Mouse (Mus musculus) 3T3-L1 (cell line): ENCODE measurements around the gene Immp2l.
"Not testable (repeated sequence)": the region's sequence is repeated elsewhere in the genome, so short reads cannot be mapped to it uniquely, and the experiment has no call there.

Experiments used
- DNase-seq: peaks from one replicate; pipeline ENCODE4 v3.0.0-alpha.2; 2015; ENCODE audit warnings: low read depth, low spot score

Gene Immp2l

DNA sequence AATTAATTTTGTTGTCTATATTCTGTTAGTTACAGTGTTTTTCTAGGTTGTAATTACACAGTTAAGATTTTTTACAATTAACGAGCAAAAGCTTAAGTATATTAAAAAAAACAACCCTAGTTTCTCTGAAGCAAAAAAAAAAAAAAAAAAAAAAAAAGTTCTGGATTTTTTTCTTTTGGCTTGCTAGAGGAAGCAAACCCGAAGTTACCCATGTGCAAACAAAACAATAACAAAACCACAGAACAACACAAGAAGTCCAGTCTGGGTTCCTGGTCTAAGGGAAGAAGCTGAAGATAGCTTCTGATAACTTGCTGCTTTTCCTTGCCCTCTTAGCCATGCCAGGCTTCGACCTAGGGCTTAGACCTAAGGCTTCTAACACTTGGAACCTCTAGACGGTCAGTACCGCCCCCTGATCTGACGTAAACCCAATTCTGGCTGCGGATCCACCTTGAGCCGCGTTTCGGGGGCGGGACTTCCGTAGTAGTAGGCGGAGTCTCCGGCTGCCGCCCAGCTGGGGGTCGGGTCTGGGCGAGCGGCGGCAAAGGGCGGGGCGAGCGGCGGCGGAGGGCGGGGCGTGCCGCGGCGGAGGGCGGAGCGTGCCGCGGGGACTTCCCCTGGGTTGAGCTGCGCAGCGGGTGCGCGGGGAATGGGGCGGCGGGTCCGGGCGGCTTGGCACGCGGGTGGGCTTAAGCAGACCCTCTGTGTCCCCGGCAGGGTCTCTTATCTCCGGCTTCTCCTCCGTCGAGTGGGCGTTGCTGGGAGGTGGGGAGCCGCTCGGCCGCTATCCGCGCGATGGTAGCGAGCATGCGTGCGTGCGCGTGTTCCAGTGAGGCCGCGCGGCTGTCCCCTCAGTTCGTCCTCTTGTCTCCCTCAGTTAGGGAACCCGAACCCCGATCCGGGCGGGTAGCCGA, at the start of gene Immp2l:
Gene Immp2l, plus strand, starts transcription at position 580 of the 911 bp plus-strand sequence.
- DNase-seq, result peak; percentile 89

DNA sequence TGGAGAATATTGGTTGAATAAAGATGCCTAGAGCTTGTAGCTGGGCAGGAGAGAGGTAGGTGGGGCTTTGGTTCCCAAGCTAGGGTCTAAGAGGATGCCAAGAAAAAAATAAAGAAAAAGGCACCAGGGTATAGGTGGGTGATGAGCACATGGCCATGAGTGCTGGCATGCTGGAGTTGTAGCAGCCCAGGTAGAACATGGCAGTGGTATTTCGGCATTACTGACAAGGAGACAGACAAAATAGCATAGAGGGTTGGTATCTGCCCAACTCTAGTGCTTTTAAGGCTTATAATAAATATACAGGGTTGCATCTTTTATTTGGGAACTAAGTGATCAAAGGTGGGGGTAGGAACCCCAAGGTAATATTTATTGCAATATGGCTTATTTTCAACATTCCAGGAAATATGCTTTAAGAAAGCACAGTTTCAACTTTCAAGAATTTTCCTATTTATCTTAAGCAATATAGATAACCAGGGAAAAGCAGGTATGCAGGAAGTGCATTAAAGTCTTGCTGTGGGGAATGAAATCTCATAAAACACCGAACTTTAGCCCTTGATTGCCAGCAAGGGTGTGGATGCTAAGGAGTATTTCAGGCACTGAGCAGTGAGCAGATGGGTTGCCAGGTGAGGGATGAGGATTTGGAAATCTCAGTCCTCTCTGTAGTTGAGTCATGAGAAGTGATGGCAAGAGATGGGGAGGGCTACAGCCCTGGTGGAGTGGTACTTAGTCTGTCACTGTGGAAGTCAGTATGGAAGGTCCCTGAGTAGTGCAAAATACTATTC, 45.0 kb upstream of the Immp2l start:
- no peak for DNase-seq

DNA sequence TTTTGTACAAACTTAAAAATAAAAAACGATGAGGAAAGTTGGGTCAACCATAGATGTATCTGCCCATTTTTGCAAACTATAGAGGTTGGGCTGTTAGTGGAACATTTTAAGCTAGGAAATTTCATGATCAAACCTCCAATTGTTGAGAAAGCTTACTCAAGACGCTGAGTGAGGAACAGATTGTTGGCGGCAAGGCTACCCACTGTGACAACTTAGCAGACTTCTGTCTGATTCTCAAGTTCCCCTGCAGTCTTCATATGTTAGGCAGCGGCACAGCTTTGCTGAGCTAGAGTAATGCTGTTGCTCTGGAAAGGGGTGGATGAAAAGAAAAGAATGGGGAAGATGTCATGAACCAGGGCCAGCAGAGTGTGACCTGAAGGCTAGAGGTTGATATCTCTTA, 44.2 kb upstream of the Immp2l start:
- no peak for DNase-seq

DNA sequence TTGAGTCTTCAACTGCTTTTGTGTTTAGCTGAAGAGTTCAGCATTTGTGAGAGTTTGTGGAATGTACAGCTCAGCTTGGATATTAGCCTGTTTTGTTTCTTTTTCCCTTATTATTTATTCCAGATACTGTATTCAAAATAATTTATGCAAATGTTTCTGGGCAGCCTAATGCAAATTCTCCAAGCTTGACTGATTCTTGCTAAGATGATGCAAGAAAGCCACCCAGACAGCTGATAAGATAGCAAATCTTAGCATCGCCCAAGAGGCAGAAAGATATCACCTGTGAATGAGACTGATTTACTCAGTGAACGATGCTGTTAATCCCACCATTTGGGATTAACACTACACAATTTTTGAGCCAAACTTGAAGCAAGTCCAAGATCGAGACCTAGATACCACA, 43.7 kb upstream of the Immp2l start:
- DNase-seq, result no peak

DNA sequence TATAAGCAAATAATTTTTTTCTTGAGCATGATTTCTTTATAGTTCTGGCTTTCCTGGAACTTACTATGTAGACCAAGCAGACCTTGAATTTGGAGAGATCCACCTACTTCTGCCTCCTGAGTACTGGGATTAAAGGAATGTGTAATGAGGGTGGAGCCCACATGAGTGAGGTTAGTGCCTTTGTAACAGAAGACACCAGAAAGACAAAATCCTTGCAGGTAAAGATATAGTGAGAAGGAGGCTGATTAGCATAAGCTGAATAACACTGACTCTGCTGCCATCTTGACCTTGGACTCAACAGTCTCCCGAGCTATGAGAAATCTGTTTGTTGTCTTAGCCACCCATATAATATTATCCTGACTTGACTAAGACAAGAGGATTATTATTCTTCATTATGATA, 40.9 kb upstream of the Immp2l start:
- no peak for DNase-seq

DNA sequence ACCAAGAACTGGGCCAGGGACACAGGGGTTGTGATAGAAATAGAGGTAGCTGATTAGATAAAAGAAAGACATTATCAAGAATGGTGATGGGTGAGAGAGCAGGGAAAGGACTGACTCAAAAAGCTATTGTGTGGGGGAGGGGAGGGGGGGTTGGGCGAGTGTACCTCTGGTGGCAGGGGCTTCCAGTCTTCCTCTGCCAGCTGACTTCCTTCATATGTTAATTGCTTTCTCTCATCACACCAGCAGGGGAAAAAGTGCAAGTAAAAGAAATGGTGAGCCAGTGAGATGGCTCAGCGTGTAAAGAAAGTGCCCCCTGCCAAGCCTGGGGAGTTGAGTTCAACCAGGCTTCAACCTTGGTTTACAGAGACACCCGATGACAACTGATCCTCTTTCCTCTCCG, 39.2 kb upstream of the Immp2l start:
- DNase-seq, result no peak

DNA sequence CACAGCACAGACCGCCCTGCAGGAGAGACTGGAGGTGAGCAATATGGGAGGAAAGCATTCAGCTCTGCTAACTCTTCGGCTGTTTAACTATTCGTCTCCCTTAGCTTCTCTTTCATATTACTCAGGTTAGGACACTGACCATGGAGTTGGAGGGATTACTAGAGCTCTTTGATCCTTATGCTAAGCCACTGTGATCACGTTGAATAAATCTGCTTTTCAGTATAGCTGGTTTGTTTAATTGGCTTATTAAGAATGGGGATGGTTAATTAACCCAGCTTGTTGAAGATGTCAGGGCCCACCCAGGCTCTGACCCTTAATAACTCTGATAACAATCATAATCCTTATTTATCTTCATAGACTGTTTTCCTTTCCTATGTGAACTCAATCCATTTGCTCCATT, 38.1 kb upstream of the Immp2l start:
- DNase-seq, result no peak

DNA sequence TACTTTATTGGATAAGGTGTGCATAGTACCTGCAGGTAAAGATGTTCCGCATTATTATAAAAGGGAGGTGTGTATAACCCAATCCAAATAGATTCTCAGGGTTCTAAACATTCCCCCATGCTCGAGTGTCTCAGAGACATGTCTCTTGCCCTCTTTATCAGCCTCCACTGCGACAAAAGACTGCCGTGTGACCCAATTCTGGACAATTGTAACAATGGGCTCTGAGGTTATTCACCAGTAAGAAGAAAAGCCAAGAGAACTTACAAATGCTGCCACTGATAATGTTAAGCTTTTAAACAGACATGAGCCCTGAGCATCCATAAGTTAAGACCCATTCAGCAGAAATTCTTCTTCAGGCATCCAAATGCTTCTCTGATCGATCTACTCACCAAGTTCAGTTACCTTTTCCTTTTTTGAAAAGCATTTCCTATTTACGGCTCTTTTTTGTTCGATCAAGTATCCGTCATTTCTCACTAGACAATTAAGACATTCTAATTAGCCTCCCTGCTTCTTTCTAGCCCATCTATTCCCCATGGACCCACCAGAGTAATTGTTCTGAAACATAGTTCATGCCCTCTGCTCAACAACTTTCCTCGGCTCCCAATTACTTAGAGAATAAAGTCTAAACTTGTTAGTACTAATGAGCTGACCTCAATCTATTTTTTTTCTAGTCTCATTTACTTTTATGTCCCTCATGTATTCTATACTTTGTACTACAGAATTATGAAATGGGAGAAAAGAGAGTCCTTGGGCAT, 35.4 kb upstream of the Immp2l start:
- no peak for DNase-seq

DNA sequence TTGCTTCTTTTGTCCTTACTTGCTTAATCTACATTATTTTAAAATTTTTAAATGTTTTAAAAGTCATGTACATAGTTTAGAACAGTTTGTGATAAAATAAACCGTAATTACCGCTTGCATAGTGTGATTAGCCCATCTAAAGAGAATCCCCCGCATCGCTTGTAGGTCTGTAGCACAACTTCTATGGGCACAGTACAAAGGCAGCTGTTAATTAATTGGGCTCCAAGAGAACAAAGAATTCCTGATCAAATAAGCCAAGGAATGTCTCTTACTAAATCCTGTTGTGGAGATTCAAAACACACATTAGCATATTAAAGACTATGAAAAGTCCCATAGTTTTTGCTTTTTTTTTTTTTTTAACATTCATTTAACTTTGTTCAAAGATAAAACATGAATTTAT, 32.2 kb upstream of the Immp2l start:
- DNase-seq, result no peak

DNA sequence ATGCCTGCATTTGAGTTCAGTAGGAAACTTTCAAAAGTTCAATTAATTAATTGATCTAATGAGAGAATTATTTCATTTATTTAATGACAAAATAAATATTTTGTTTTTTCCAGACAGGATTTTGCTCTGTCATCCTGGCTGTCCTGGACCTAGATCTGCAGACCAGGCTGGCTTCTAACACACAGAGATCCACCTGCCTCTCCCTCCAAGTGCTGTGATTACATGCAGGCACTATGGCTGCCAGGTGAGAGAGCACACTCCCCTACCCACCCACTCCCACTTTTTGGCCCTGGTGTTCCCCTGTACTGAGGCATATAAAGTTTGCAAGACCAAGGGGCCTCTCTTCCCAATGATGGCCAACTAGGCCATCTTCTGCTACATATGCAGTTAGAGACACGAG, 31.7 kb upstream of the Immp2l start:
- not testable (repeated sequence) for DNase-seq

DNA sequence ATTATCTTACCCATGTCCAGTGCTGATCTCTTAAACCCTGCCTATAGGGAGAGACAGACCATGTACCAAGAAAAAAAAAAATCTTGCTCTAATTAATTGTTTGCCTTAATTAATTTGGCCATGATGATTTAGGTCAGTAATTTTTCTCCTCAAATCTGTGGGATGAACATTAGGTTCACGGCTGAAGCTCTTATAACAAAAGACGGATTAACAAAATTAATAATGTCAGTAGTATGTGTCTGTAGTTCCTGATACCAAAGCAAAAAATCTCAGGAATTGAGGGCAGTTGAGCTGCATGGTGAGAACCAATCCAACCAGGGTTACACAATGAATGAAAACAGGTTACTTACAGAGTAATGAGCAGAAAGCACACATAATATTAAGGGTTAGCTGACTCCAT, 29.0 kb upstream of the Immp2l start:
- DNase-seq, result no peak

DNA sequence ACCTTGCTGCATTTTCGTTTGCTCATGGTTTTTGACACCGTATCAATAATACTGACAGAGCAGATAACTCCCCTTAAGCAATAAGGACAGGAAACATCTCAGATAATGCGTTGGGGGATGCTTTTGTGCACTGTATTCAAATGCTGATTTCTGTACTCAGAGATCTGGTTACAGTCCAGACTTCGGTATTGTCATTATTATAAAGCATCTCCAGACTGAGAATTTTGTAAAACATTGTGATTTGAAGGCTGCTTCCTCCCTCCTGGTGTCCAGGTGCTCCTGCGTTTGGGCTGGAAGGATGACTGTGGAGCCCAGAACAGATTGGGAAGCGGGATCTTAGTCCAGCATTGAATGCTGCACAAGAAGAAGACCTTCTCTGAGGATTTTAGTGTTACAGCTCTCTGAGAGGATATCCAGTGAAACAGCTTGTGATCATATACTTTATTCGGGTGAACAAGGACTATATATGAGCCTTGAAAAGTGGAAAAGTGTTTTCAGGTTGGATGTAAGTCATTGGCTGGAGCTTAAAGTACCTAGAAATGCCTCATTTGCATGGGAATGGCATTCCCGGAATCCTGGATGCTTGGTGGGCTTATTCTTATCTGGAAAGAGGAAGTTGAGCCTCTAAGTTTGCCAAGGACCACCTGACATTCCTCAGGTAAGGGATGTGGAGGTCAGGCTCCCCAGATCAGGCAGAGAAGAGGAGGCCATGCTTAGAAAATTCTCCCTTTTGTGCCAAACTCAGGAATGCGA, 28.1 kb upstream of the Immp2l start:
- DNase-seq, result no peak

DNA sequence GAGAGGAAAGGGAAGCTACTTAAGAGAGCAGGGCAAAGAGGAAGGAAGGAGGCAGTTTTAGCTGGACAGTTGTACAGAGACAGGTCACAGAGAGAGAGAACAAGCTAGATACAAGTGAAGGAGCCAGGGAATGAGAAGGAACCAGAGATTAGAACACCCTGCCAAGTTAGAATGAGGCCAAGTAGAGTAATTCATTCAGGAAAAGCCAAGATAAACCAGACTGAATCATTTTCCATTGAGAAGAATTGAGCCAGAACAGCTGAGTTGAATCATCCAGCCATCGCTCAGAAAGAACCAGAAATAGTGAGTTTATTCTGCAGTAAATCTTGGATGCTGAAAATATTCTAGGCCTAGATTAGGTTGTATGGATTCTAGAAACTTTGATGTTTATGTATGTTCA, 1.4 kb upstream of the Immp2l start:
- peak; percentile 4 for DNase-seq

DNA sequence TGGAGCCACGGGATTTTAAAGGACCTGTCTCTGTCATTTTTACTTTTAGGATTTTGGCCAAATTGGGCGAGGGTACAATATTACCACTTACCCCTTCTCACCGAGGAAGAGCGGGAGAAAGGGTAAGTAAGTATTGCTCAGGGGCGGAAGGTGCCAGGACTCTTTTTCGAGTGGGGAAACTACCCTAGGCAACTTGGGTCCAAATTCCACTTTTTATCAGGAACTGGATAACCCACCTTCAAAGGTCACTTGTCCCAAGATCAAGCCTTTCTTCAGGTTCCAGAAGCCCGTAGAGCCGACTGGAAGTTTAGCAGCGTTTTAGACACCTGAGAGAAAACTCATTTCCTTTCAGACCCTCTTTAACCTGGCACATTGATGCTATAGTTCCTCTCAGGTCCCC, 622 bp downstream of the Immp2l start:
- no peak for DNase-seq

DNA sequence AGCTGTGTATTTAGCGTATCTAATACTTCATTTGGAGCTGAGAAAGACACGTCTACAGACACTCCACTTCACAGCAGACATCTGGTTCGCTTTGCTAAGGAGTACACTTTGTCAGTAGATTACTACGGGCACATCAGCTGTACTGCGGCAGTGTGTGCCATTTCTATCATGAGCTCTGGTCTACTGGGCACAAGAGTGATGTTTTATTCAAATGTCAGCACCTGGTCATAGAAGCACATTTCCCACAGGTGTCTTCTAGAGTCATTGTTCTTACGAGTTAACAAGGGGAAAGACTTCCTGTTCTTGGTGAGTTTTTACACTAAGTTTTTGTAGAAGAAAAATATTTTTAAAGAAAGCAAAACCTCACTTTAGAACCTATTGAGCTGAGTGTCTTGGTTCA, 3.6 kb downstream of the Immp2l start:
- no peak for DNase-seq

DNA sequence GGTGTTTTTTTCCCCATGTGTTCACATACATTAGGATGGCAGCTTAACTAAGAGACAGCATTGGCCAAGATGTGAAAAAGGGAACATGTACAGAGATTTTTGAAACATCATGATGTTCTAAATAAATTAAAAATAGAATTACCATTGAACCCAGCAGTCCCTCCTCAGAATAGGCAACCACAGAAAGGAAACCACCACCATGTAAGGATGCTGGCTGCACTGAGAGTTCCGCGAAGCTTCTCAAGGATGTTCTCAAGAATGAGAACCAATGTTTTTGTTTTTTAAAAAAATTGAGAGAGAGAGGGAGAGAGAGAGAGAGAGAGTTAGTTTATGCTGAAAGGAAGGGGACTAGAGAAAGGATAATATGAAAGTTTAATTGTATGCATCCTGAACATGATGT, 7.2 kb downstream of the Immp2l start:
- no peak for DNase-seq

DNA sequence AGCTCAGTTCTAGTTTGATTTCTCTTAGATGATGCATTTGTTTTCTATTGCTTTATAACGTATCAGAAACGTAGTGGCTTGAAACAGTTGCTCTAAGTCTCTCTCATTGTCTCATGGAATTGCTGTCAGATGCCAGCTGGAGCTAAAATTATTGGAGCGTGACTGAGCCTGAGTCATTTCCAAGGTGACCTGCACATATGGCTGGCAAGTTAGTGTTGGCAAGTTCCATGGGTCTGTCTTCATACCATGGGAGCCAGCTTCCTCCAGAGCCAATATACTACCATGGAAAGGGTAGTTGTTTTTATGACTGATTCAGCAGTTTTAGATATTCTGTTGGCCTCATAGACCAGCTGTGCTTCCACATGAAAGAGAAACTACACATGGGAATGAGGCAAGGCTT, 9.3 kb downstream of the Immp2l start:
- DNase-seq, result peak; percentile 20

DNA sequence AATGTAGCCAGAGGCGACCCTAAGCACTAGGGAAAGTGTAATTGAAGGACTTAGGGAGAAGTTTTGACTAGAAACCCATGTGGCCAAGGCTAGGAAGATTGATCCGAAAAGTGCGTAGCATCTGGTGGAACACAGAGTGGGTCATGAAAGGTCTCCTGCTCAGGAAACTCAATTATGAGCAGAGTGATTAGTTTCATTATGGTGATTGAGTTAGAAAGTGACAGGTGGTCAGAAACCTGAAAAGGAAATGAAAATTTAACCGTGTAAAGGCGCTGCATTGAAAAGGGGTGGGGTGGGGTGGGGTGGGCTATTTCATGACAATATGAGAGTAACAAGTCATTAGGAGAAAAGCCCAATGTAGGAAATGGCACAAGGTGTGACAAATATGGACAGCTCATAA, 15.9 kb downstream of the Immp2l start:
- no peak for DNase-seq

DNA sequence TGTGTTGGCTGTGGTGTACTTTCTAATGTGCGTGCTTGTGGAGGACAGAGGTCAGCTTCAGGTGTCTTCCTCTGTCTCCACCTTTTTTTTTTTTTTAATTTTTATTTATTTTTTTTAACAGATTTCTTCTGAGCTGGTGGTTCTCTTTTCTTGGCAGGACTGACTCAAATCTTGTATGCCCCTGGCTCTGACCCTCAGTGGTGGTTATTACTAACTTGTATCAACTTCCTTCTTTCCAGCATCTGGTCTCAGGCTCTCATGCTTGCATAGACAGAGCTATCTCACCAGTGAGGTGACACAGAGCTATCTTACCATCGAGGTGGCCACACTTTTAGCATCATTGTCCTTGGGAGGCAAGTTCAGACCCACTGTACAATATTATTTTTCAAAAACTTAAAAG, 17.8 kb downstream of the Immp2l start:
- no peak for DNase-seq

DNA sequence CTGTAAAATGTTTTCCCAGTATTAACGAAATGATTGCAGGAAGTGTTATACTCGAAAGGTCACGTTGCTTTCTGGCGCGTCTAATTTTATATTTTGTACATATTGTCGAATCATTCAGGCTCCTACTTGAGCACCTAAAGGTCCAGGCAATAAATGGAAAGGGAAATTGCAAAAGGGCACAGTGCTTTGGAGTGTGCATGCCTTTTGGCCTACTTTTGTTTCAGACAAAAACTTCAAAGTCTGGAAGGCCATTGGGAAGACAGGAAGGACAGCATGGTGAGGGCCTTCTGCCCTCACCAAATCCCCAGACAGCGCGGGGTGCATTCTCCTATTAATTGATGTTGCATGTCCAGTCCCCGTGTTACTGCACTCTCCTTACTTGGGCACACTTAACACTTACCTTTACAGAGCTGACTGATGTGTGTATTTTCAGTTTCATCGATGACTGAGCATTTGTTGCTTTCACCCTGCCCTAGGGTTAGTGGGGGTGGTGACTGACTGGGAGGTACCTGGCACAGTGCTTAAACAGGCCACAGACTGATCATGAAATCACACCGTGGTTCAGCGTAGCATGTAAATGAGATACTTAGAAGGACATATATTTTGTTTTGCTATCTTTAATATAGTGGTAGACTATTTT, 20.7 kb downstream of the Immp2l start:
- DNase-seq, result no peak
